Mouse (Mus musculus) neutrophil, adult 5-6 weeks (primary cell): ENCODE measurements around the gene Prpf4. TPM values are rescaled to one million over a fixed set of nuclear protein-coding genes. Genes with fewer than 3 reads are reported as not detected.

ENCODE experiments used
- ATAC-seq: fragments of 151-379, 151-347 bp; 2 replicates; pipeline ENCODE4 v1.8.0; 2017; ENCODE audit warnings: mild to moderate bottlenecking, moderate TSS enrichment; ENCODE audit not compliant: insufficient number of reproducible peaks, poor library complexity, low FRiP score, severe bottlenecking; ENCODE audit errors: extremely low read depth
- total RNA-seq: library from RNA; stranded (forward); fragments of 200-1000 nt; gene quantifications from 2 replicates; pipeline ENCODE4 v1.2.3, GENCODE M21; 2017

Gene Prpf4
- total RNA-seq, 1 experiment from 2014 or later: 15.7 TPM

- ATAC-seq: no peak
Measured at GRCm38 (mm10) chr4:62431522-62431921, 22.9 kb downstream of the Prpf4 start.

DNA sequence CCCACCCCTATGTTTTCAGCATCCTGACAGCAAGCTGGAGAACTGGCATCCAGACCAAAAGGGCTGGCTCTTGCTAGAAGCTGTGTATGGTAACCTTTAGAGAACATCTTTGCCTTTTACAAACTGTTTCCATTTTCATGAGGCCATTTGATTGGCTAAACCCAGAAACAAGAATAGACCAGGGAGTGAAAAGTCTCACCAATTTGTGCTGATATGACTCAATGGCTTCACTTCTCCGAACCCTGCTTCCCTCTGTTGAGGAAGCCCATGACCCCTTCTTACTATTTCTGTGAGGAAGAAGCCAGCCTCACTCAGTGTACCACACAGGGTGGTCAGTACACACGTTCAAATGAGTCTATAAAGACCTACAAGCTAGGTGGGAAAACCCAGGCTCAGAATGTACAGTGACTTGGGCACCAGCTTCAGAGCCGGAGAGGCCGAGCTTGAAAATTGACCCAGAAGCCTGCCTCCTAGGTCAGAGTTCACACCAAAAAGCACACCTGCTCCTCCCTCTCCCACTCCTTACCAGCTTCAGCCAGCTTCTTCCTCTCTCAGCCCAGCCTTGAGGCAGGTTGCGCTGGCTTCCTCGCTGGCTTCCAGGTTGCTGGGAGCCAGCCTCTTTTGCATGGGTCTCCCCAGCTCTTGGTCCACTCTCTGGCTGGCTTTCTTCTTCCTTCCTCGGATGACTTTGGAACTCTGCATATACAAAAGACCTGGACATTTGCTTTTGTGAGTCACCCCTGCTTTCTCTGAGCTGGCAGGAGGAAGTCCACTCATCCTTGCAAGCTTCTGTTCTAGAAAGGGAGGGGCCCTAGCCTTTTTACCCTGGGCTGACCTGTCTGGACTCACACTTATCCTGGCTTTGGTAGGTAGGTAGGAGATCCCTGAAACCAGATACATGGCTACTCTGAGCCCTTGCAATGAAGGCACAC, 25.6 kb downstream of the Prpf4 start:
- no peak for ATAC-seq

DNA sequence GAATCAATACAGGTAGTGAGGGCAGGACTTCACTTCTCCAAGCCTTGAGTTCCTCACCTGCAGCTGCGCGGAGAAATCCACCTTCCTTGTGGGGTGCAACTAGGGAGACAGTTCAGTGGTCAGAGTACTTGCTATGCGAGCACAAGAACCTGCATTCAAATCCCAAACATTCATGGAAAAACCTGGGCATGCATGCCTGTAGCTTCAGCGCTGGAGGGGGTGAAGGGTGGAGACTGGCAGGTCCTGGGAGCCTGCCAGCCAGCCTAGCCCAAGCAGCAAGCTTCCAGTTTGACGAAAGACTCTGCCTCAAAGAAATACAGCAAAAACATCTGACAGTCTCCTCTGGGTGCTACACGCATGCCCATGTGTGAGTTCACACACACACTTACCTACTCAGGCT, 26.5 kb downstream of the Prpf4 start, which contains the start of gene Rnf183:
Rnf183 (minus strand) TSS at position 172 of the 400 bp plus-strand sequence.
- no peak for ATAC-seq

- ATAC-seq: no peak
Measured at GRCm38 (mm10) chr4:62437256-62437778, 28.7 kb downstream of the Prpf4 start.

DNA sequence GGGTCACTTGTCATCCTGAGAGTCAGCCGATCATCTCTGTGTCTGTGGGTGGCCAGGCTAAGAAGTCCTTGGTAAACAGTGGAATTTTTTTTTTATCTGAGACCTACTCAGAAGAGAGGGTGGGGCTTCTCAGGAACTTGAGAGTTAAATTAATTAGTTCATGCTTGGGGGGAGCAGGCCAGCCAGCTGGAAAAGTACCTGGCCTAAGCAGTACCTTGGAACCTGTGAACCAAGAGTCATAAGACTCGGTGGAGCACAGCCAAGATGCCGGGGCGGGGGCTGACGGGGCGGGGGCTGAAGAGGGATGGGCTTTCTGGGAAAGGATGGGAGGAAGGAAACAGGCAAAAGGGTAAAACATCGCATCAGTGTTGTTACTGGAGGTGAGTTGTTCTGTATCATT, 29.3 kb downstream of the Prpf4 start:
- ATAC-seq: no peak

- no peak for ATAC-seq
Measured at GRCm38 (mm10) chr4:62439793-62440192, 31.2 kb downstream of the Prpf4 start.

- no peak for ATAC-seq
Measured at GRCm38 (mm10) chr4:62440544-62440943, 31.9 kb downstream of the Prpf4 start.

GRCm38 (mm10) chr4:62440986-62441385, 32.4 kb downstream of the Prpf4 start:
- no peak for ATAC-seq

DNA sequence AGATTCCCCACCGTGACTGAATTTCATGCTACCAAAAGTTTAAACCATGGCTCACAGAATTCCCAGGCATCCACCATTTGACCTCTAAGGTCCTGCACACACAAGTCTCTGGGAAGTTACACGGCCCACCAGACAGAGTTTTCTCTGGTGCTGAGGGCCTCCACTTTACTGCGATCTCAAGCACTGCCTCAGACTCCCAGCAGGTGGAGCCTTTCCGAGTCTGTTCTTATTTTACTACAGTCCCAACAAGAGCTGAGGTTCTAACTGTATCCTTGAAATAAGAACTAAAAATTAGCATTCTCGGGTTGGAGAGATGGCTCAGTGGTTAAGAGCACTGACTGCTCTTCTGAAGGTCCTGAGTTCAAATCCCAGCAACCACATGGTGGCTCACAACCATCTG, 46.4 kb downstream of the Prpf4 start:
- ATAC-seq: 0 out of 2 replicates have a peak, but pooled peaks have one; percentile 30

GRCm38 (mm10) chr4:62459081-62459480, 50.5 kb downstream of the Prpf4 start:
- no peak for ATAC-seq

DNA sequence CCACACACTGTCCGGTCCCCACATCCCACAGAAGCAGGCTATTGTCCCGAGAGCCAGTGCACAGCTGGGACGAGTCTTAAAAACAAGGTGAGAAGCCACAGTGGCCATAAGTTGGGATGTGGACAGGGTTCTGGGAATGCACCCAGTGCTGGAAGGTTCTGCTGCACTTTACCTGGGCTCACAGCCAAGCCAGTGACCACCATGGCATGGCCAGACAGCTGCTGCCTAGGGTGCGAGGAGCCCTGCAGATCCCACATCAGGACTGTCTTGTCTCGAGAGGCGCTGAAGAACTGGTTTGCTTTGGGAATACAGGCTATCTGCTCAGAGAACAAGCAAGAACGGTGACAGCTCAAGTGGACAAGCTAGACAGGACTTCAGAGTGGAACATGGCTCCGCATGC, 51.8 kb downstream of the Prpf4 start:
- no peak for ATAC-seq

DNA sequence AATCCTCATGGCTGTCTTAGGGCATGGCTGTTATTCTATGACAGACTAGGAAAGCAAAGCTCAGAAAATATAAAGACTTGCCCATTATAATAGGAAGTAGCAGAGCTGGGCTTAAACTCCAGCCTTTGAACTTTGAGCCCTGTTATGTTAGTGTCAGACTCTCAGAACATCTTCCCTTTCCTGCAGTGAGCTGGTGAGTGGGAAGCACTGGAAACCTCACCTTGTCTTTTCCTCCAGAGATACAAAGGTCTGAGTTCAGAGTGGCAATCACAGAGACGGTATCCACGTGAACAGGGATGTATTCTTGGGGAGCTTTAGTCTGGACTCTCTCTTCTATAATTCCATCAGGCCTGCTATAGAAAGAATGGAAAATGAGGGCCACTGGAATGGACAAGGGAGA, 54.5 kb downstream of the Prpf4 start:
- ATAC-seq: no peak

GRCm38 (mm10) chr4:62468158-62468557, 59.6 kb downstream of the Prpf4 start:
- ATAC-seq: no peak

GRCm38 (mm10) chr4:62470598-62471051, 62.0 kb downstream of the Prpf4 start, which contains the start of gene Wdr31:
Gene Wdr31 (minus strand): TSS chr4:62470896.
- peak; percentile 85 for ATAC-seq

GRCm38 (mm10) chr4:62472071-62472470, 63.5 kb downstream of the Prpf4 start:
- ATAC-seq: no peak

GRCm38 (mm10) chr4:62475131-62475530, 66.5 kb downstream of the Prpf4 start:
- ATAC-seq: no peak

DNA sequence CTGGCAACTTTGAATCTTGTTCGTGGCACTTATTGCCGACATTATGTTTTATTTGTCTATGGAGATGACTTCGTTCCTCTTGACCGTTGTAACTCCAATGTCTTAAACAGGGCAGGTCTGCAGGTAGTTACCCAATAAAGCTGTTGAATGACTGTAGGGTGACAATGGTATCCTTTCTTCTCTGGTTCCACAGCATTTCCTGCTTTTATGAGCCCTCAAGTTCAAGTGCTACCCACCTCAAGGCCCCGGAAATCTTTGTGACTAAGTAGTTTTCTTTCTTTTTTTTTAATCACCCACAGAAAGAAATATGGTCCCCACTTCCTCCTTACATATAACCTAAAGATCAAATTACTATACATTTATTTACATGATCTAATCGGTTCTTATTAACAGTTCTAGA, 67.2 kb downstream of the Prpf4 start:
- ATAC-seq: no peak
